Mouse (Mus musculus): Measurements from ENCODE around the gene Hebp1. TPM values are rescaled to one million over a fixed set of nuclear protein-coding genes. Genes with fewer than 3 reads are reported as not detected.

The Hebp1 gene
- polyA plus RNA-seq, 1 experiment: 4.9 TPM

DNA sequence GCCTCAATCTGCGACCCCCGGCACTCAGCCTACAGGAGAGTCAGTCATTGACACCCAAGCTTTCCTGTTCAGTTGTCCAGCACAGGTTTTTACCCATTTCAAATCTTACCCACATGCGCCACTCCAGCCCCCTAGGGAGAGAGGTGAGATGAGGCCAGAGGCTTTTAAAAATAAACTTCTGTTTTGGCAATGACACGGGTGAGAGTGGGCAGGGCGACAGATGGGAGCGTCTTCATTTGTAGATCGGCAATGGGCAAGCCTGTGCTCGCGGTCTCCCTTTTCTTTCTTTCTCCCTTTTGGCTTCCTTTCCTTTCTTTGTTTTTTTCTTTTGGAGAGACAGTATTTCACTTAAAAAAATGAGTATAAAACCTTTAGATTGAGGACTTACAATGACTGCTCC is 64.3 kb downstream of the Hebp1 start:
- no peak overlapping the region for H3K27ac ChIP-seq (ENCODE audit: insufficient read depth, low read depth, low read length)
- H3K27me3 ChIP-seq (ENCODE audit: control insufficient read depth, insufficient read depth, low read length): no peaks in the 10 kb centered on the region
- 94% methylated on average over 9 of the region's 9 CpGs for WGBS
- TF ChIP-seq CTCF (IDR thresholded peaks at IDR 0.05; ENCODE audit: extremely low read depth, insufficient read length, insufficient replicate concordance, low read depth, low read length) (no peak), POLR2A (IDR thresholded peaks at IDR 0.05; ENCODE audit: low read depth, low read length) (no peak)
- H3K4me1 ChIP-seq (ENCODE audit: control insufficient read depth, insufficient read depth, insufficient read length, low read length): no peaks in the 10 kb centered on the region
- no peaks in the 10 kb centered on the region for H3K36me3 ChIP-seq (ENCODE audit: control insufficient read depth, insufficient read depth, low read length)
- H3K4me3 ChIP-seq (ENCODE audit: low read depth, low read length): no peak overlapping the region

DNA sequence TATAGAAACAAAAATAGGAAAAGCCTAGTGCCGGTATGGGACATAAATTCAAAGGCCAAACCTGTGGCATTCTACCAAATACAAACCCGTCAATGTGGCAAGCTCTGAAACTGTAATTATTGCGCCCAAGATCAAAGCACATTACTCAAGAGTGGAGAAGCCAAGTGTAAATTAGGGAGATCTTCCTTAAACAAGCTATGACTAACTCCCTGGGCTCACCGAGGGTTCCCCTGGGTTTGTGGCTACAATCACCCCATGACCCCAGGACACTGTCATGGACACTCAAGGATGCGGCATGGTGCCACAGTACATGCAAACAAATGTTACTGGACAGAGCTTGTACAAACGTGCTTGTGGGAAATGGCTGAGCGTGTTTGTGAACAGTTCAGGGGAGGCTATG is 64.7 kb downstream of the Hebp1 start:
- 84% methylated on average over 7 of the region's 7 CpGs for WGBS
- Histone ChIP-seq H3K27ac (ENCODE audit: insufficient read depth, low read depth, low read length) (no peak overlapping the region), H3K36me3 (ENCODE audit: control insufficient read depth, insufficient read depth, low read length) (no peaks in the 10 kb centered on the region), H3K4me3 (ENCODE audit: low read depth, low read length) (no peak overlapping the region), H3K4me1 (ENCODE audit: control insufficient read depth, insufficient read depth, insufficient read length, low read length) (no peaks in the 10 kb centered on the region), H3K27me3 (ENCODE audit: control insufficient read depth, insufficient read depth, low read length) (no peaks in the 10 kb centered on the region)
- TF ChIP-seq CTCF (IDR thresholded peaks at IDR 0.05; ENCODE audit: extremely low read depth, insufficient read length, insufficient replicate concordance, low read depth, low read length): no peak
- TF ChIP-seq POLR2A (IDR thresholded peaks at IDR 0.05; ENCODE audit: low read depth, low read length): no peak

DNA sequence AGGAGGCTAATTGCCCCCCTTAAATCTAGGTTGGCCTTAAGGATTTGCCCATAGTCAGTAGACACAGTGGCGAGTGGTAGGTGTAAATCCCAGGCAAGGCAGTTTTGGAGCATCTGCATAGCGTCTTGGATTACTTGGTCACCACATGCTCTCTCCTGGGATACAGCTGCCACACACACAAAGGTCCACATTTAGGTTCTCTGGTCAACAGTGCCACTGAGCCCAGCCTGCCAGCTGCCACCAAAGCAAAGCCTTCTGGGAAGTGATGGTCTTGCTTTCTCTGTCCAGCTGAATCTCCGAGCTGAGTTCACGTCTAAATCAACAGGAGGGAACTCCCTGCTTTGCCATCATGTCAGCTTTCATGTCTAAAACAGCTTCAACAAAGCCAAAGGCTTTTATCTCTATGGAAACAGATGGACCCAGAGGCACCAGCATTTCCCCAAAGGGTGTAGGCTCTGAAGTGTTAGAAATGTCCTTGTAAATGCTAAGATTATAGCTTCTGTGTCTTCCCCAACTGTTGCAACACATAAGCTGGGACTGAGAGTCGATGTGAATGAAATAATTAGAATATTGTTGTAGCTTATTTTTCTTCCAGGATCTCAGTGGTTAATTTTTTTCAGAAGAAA is 73.0 kb downstream of the Hebp1 start:
- Histone ChIP-seq H3K36me3 (ENCODE audit: control insufficient read depth, insufficient read depth, low read length) (no peaks in the 10 kb centered on the region), H3K4me1 (ENCODE audit: control insufficient read depth, insufficient read depth, insufficient read length, low read length) (no peaks in the 10 kb centered on the region), H3K27ac (ENCODE audit: insufficient read depth, low read depth, low read length) (no peak overlapping the region), H3K4me3 (ENCODE audit: low read depth, low read length) (no peak overlapping the region), H3K27me3 (ENCODE audit: control insufficient read depth, insufficient read depth, low read length) (no peaks in the 10 kb centered on the region)
- 62% methylated on average over 5 of the region's 5 CpGs for WGBS
- TF ChIP-seq POLR2A (IDR thresholded peaks at IDR 0.05; ENCODE audit: low read depth, low read length) (no peak), CTCF (IDR thresholded peaks at IDR 0.05; ENCODE audit: extremely low read depth, insufficient read length, insufficient replicate concordance, low read depth, low read length) (no peak)

DNA sequence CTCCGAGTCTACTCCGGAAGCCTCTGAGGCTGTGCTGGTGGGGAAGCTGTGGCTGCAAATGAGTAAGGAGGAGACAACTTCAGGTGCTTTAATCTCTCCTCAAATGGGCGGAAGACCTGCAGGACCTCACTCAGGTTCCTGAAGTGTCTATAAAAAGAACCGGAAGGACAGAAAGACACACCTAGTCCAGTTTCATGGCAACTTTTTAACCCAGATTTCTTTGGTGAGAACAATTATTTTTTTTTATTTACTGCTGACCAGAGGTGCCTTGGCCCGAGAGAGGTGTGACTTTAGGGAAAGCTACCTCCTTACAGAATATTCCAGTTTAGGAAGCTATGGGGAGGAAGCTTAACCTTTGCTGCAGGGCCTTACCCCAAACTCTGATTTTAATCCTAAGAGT is 79.6 kb downstream of the Hebp1 start, which contains the start of gene Gprc5d:
Gene Gprc5d (minus strand): TSS at position 101 of the 400 bp plus-strand sequence.
- no peak for TF ChIP-seq CTCF (IDR thresholded peaks at IDR 0.05; ENCODE audit: extremely low read depth, insufficient read length, insufficient replicate concordance, low read depth, low read length)
- no peak for TF ChIP-seq POLR2A (IDR thresholded peaks at IDR 0.05; ENCODE audit: low read depth, low read length)
- Histone ChIP-seq H3K4me1 (ENCODE audit: control insufficient read depth, insufficient read depth, insufficient read length, low read length) (no peaks in the 10 kb centered on the region), H3K36me3 (ENCODE audit: control insufficient read depth, insufficient read depth, low read length) (no peaks in the 10 kb centered on the region), H3K27ac (ENCODE audit: insufficient read depth, low read depth, low read length) (no peak within 1 kb of the TSS), H3K27me3 (ENCODE audit: control insufficient read depth, insufficient read depth, low read length) (no peaks in the 10 kb centered on the region), H3K4me3 (ENCODE audit: low read depth, low read length) (no peak within 1 kb of the TSS)
- WGBS: 79% methylated on average over 5 of the region's 5 CpGs

DNA sequence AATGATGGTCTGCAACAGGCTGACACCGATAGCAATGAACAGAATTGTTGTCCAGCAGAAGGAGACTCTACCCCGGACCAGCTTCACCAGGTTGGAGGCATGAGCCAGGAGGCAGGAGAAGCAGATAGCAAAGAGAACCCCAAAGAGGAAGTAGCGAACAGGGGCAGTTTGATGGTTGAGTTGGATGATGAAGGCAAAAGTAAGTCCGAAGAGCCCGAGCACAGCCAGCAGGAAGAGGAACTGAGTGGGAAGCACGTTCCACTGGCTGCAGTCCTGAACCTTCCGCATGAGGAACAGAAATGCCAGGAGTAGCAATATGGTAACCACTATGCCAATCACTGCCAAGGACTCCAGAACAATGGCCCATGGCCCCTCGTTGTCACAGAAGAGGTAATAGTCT is 81.3 kb downstream of the Hebp1 start:
- TF ChIP-seq POLR2A (IDR thresholded peaks at IDR 0.05; ENCODE audit: low read depth, low read length): no peak
- no peak for TF ChIP-seq CTCF (IDR thresholded peaks at IDR 0.05; ENCODE audit: extremely low read depth, insufficient read length, insufficient replicate concordance, low read depth, low read length)
- WGBS: 86% methylated on average over 8 of the region's 8 CpGs
- Histone ChIP-seq H3K27me3 (ENCODE audit: control insufficient read depth, insufficient read depth, low read length) (no peaks in the 10 kb centered on the region; the same call in 1 of the 2 replicates), H3K4me1 (ENCODE audit: control insufficient read depth, insufficient read depth, insufficient read length, low read length) (no peaks in the 10 kb centered on the region), H3K36me3 (ENCODE audit: control insufficient read depth, insufficient read depth, low read length) (no peaks in the 10 kb centered on the region), H3K27ac (ENCODE audit: insufficient read depth, low read depth, low read length) (no peak overlapping the region), H3K4me3 (ENCODE audit: low read depth, low read length) (no peak overlapping the region)

DNA sequence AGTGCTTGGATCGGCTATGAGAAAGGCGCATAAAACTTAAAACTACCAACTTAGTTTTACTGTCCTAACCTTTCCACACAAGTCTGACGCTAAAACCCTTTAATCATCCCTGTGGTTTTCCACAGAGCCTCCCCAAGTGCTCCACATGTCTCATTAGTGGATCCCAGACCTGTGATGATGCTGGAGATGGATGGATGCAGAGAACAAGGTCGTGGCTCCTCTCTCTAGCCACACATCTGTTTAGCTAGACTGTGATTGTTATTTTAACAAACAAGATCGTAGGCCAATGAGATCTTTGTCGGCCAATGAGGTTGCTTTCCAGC is 84.7 kb downstream of the Hebp1 start:
- H3K27ac ChIP-seq (ENCODE audit: insufficient read depth, low read depth, low read length): no peak overlapping the region
- TF ChIP-seq CTCF (IDR thresholded peaks at IDR 0.05; ENCODE audit: extremely low read depth, insufficient read length, insufficient replicate concordance, low read depth, low read length) (no peak), POLR2A (IDR thresholded peaks at IDR 0.05; ENCODE audit: low read depth, low read length) (no peak)
- no peaks in the 10 kb centered on the region for H3K4me1 ChIP-seq (ENCODE audit: control insufficient read depth, insufficient read depth, insufficient read length, low read length)
- H3K36me3 ChIP-seq (ENCODE audit: control insufficient read depth, insufficient read depth, low read length): no peaks in the 10 kb centered on the region
- 40% methylated on average over 6 of the region's 6 CpGs for WGBS
- H3K4me3 ChIP-seq (ENCODE audit: low read depth, low read length): no peak overlapping the region
- H3K27me3 ChIP-seq (ENCODE audit: control insufficient read depth, insufficient read depth, low read length): no peaks in the 10 kb centered on the region; the same call in 1 of the 2 replicates

DNA sequence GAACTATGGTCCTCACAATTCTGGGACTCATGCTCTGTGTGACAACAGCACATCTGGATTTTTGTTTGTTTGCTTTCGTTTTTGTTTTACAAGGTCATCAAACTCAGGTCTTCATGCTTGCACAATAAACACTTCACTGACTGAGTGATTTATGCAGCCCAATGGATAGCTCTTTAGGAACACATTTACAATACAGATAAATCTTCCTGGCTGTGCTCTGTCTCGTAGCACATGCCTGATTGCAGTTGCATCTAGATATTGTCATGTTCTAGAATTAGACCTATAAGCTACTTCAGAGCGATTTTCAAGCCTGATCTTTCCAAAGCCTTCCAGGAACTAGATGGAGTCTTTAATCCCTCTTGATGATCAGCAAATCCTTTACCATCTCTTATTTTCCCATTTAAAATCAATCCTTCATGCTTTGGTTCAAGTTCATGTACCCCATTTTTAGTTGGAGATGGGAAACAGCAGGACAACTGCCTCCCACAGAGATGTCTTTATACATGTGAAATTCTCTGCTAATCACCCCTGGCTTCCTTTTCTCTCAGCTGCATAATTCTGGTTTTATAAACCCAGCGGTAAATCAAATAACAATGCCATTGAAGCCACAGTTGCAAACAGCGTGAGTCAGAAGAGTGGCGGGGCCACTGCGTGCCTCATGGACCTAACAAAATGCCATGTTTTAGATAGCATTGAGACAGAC is 85.3 kb downstream of the Hebp1 start:
- H3K4me3 ChIP-seq (ENCODE audit: low read depth, low read length): no peak overlapping the region
- WGBS: 25% methylated on average over 7 of the region's 7 CpGs
- no peak overlapping the region for H3K27ac ChIP-seq (ENCODE audit: insufficient read depth, low read depth, low read length)
- H3K36me3 ChIP-seq (ENCODE audit: control insufficient read depth, insufficient read depth, low read length): no peaks in the 10 kb centered on the region
- no peaks in the 10 kb centered on the region for H3K4me1 ChIP-seq (ENCODE audit: control insufficient read depth, insufficient read depth, insufficient read length, low read length)
- TF ChIP-seq POLR2A (IDR thresholded peaks at IDR 0.05; ENCODE audit: low read depth, low read length) (no peak), CTCF (IDR thresholded peaks at IDR 0.05; ENCODE audit: extremely low read depth, insufficient read length, insufficient replicate concordance, low read depth, low read length) (no peak)
- H3K27me3 ChIP-seq (ENCODE audit: control insufficient read depth, insufficient read depth, low read length): no peaks in the 10 kb centered on the region; the same call in 1 of the 2 replicates
